Mouse (Mus musculus) layer of hippocampus, adult 18-20 months (tissue): ENCODE measurements around the gene Tbx15. TPM values are rescaled to one million over a fixed set of nuclear protein-coding genes. Genes with fewer than 3 reads are reported as not detected.

Experiments
- DNase-seq, 2 experiments: peaks; one replicate each; pipeline ENCODE4 v3.0.0; 2022; ENCODE audit warnings: low spot score in 2 of 2
- microRNA-seq, 2 experiments: library from miRNA; unstranded; fragments of <30 nt; microRNA quantifications; one replicate each; pipeline ENCODE4 v1.2.0; 2021
- total RNA-seq, 2 experiments: library from RNA; stranded (reverse); gene quantifications; 2 replicates each; pipeline ENCODE4 v1.2.3; 2021

Tbx15 gene
- total RNA-seq, 2 experiments from 2014 or later: 0.48 to 0.54 TPM

GRCm38 (mm10) chr3:99387127-99387526 is 146.9 kb downstream of the Tbx15 start:
- DNase-seq: no peak

Small RNAs within 50 kb of the gene (microRNA-seq; reads per million reads assigned to microRNA genes)
- gene Mir6481: 0 reads per million in 2 experiments

Other genes with a start within 250 kb of the Tbx15 start
- gene Wars2, start 99.3 kb upstream of the Tbx15 start, total RNA-seq: 1 to 10 TPM; 6.6 to 8.2 TPM